Mouse (Mus musculus): ENCODE results near the gene Upk3b. TPM values are rescaled to one million over a fixed set of nuclear protein-coding genes. Genes with fewer than 3 reads are reported as not detected.
"Not testable (repeated sequence)": the region's sequence is repeated elsewhere in the genome, so short reads cannot be mapped to it uniquely, and the experiment has no call there.

Gene Upk3b
- polyA plus RNA-seq, 1 experiment from 2014 or later = 34.0 TPM

DNA sequence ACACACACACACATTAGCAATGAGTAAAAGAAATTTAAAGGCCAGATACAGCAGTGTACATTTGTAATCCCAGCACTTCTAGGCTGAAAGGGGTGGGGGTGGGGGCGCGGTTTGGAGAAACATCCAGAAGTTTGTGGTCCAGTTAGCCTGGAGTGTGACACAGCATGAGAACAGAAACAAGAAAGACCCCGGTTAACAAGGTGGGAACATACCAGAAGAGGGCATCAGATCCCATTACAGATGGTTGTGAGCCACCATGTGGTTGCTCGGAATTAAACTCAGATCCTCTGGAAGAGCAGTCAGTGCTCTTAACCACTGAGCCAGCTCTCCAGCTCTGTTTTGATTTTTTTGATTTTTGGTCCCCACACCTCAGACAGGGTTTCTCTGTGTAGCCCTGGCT lies 17.8 kb downstream of the Upk3b start:
- Histone ChIP-seq H3K36me3 (ENCODE audit: control insufficient read depth, insufficient read depth, low read length) (no peaks in the 10 kb centered on the region), H3K9ac (ENCODE audit: low read length) (no peak overlapping the region), H3K27ac (ENCODE audit: low read length) (0 out of 2 replicates have a peak overlapping the region, but pooled peaks have one; percentile 8), H3K9me3 (replicated peaks; ENCODE audit: control insufficient read depth, low read length) (no peaks in the 10 kb centered on the region), H3K4me3 (replicated peaks; ENCODE audit: low read length) (no peak overlapping the region), H3K27me3 (ENCODE audit: control insufficient read depth, insufficient read depth, low read length) (no peaks in the 10 kb centered on the region), H3K4me1 (ENCODE audit: control insufficient read depth, insufficient read depth, low read length) (peaks cover 16% of the 10 kb centered on the region), H3K4me2 (ENCODE audit: low read depth, low read length) (no peak overlapping the region)
- 42% methylated on average over 4 of the region's 4 CpGs for WGBS
- no peak for ATAC-seq (ENCODE audit: insufficient read depth, low FRiP score)

- ATAC-seq (ENCODE audit: insufficient read depth, low FRiP score) = peak; percentile 52
- peak overlapping the region; percentile 33 for H3K4me2 ChIP-seq (ENCODE audit: low read depth, low read length)
These were observed 18.8 kb downstream of the Upk3b start for GRCm38 (mm10) chr5:136057085-136057484.

GRCm38 (mm10) chr5:136061567-136061966 lies 23.3 kb downstream of the Upk3b start:
- H3K4me3 ChIP-seq (replicated peaks; ENCODE audit: low read length) = no peak overlapping the region
- peak overlapping the region; percentile 42; the same call in 1 of the 2 replicates for H3K9ac ChIP-seq (ENCODE audit: low read length)
- 9% methylated on average over 12 of the region's 12 CpGs for WGBS
- H3K36me3 ChIP-seq (ENCODE audit: control insufficient read depth, insufficient read depth, low read length) = no peaks in the 10 kb centered on the region
- H3K27me3 ChIP-seq (ENCODE audit: control insufficient read depth, insufficient read depth, low read length) = no peaks in the 10 kb centered on the region
- H3K9me3 ChIP-seq (replicated peaks; ENCODE audit: control insufficient read depth, low read length) = no peaks in the 10 kb centered on the region
- no peak for ATAC-seq (ENCODE audit: insufficient read depth, low FRiP score)
- 0 out of 2 replicates have a peak, but pooled peaks cover 4% of the 10 kb centered on the region for H3K4me1 ChIP-seq (ENCODE audit: control insufficient read depth, insufficient read depth, low read length)
- H3K4me2 ChIP-seq (ENCODE audit: low read depth, low read length) = no peak overlapping the region
- no peak overlapping the region for H3K27ac ChIP-seq (ENCODE audit: low read length)

More at GRCm38 (mm10) chr5:136057085-136057484, 18.8 kb downstream of the Upk3b start:
- WGBS = 17% methylated on average over 8 of the region's 8 CpGs
- Histone ChIP-seq H3K36me3 (ENCODE audit: control insufficient read depth, insufficient read depth, low read length) (no peaks in the 10 kb centered on the region), H3K9ac (ENCODE audit: low read length) (peak overlapping the region; percentile 32; the same call in 1 of the 2 replicates), H3K27me3 (ENCODE audit: control insufficient read depth, insufficient read depth, low read length) (no peaks in the 10 kb centered on the region), H3K27ac (ENCODE audit: low read length) (peak overlapping the region; percentile 57; the same call in 1 of the 2 replicates), H3K4me3 (replicated peaks; ENCODE audit: low read length) (peak overlapping the region; percentile 25), H3K4me1 (ENCODE audit: control insufficient read depth, insufficient read depth, low read length) (peaks cover 6% of the 10 kb centered on the region), H3K9me3 (replicated peaks; ENCODE audit: control insufficient read depth, low read length) (no peaks in the 10 kb centered on the region)

DNA sequence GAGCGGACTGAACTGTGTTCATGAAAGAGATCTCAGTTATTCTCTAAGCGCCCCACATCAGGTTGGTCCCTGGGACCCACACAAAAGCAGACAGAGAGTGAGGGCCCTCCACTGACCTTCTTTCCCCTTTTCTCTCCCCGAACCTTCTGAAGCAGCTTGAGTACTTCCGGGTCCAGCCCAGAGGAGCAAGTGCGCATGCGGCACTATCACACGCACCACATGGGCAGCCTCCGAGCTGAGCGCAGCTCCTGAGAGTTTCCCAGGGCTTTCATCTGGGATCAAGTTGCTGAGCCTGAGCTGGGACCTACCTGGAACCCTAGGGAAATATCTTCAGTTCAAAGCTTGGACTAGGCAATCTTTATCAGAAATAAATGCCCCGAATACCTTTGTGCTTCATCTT lies 25.6 kb downstream of the Upk3b start:
- Histone ChIP-seq H3K4me1 (ENCODE audit: control insufficient read depth, insufficient read depth, low read length) (no peaks in the 10 kb centered on the region), H3K9me3 (replicated peaks; ENCODE audit: control insufficient read depth, low read length) (no peaks in the 10 kb centered on the region), H3K36me3 (ENCODE audit: control insufficient read depth, insufficient read depth, low read length) (no peaks in the 10 kb centered on the region), H3K4me2 (ENCODE audit: low read depth, low read length) (no peak overlapping the region), H3K4me3 (replicated peaks; ENCODE audit: low read length) (no peak overlapping the region), H3K27ac (ENCODE audit: low read length) (no peak overlapping the region), H3K27me3 (ENCODE audit: control insufficient read depth, insufficient read depth, low read length) (no peaks in the 10 kb centered on the region), H3K9ac (ENCODE audit: low read length) (no peak overlapping the region)
- ATAC-seq (ENCODE audit: insufficient read depth, low FRiP score) = no peak
- WGBS = 88% methylated on average over 10 of the region's 10 CpGs

GRCm38 (mm10) chr5:136066404-136067148 lies 28.3 kb downstream of the Upk3b start:
- WGBS = 61% methylated on average over 11 of the region's 11 CpGs

GRCm38 (mm10) chr5:136069411-136069810 lies 31.1 kb downstream of the Upk3b start:
- no peaks in the 10 kb centered on the region for H3K27me3 ChIP-seq (ENCODE audit: control insufficient read depth, insufficient read depth, low read length)
- H3K4me2 ChIP-seq (ENCODE audit: low read depth, low read length) = no peak overlapping the region
- 67% methylated on average over 2 of the region's 2 CpGs for WGBS
- no peaks in the 10 kb centered on the region for H3K4me1 ChIP-seq (ENCODE audit: control insufficient read depth, insufficient read depth, low read length)
- no peak overlapping the region for H3K27ac ChIP-seq (ENCODE audit: low read length)
- H3K9me3 ChIP-seq (replicated peaks; ENCODE audit: control insufficient read depth, low read length) = no peaks in the 10 kb centered on the region
- no peak for ATAC-seq (ENCODE audit: insufficient read depth, low FRiP score)
- H3K36me3 ChIP-seq (ENCODE audit: control insufficient read depth, insufficient read depth, low read length) = no peaks in the 10 kb centered on the region
- no peak overlapping the region for H3K9ac ChIP-seq (ENCODE audit: low read length)
- H3K4me3 ChIP-seq (replicated peaks; ENCODE audit: low read length) = no peak overlapping the region

More at GRCm38 (mm10) chr5:136066404-136067148, 28.3 kb downstream of the Upk3b start:
- not testable (repeated sequence) for H3K4me3 ChIP-seq (replicated peaks; ENCODE audit: low read length); H3K4me1 ChIP-seq (ENCODE audit: control insufficient read depth, insufficient read depth, low read length); H3K27me3 ChIP-seq (ENCODE audit: control insufficient read depth, insufficient read depth, low read length); H3K4me2 ChIP-seq (ENCODE audit: low read depth, low read length); H3K27ac ChIP-seq (ENCODE audit: low read length); H3K9me3 ChIP-seq (replicated peaks; ENCODE audit: control insufficient read depth, low read length); H3K36me3 ChIP-seq (ENCODE audit: control insufficient read depth, insufficient read depth, low read length); H3K9ac ChIP-seq (ENCODE audit: low read length)
- ATAC-seq (ENCODE audit: insufficient read depth, low FRiP score) = 0 out of 2 replicates have a peak, but pooled peaks have one; percentile 35

GRCm38 (mm10) chr5:136073051-136073450 lies 34.8 kb downstream of the Upk3b start:
- no peak for ATAC-seq (ENCODE audit: insufficient read depth, low FRiP score)
- Histone ChIP-seq H3K4me3 (replicated peaks; ENCODE audit: low read length) (no peak overlapping the region), H3K36me3 (ENCODE audit: control insufficient read depth, insufficient read depth, low read length) (no peaks in the 10 kb centered on the region), H3K9me3 (replicated peaks; ENCODE audit: control insufficient read depth, low read length) (no peaks in the 10 kb centered on the region), H3K4me2 (ENCODE audit: low read depth, low read length) (no peak overlapping the region), H3K4me1 (ENCODE audit: control insufficient read depth, insufficient read depth, low read length) (no peaks in the 10 kb centered on the region), H3K9ac (ENCODE audit: low read length) (no peak overlapping the region), H3K27ac (ENCODE audit: low read length) (no peak overlapping the region), H3K27me3 (ENCODE audit: control insufficient read depth, insufficient read depth, low read length) (no peaks in the 10 kb centered on the region)
- WGBS = 54% methylated on average over 6 of the region's 6 CpGs

DNA sequence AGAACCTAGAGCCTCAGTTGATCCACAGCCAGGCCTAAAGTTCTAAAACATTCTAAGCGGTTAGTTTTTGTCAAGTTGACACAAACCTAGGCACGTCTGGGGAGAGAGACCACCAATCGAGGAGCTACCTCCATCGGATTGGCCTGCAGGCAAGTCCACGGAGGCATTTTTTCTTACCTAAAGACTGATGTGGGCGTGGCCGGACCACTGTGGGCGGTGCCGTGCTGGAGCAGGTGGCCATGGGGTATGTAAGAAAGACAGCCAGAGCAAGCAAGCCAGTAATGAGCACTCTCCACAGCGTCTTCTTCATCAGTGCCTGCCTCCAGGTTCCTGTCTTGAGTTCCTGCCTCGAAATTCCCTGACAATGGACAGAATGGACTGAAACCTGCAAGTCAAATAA lies 35.2 kb downstream of the Upk3b start:
- H3K9ac ChIP-seq (ENCODE audit: low read length) = no peak overlapping the region
- H3K27ac ChIP-seq (ENCODE audit: low read length) = no peak overlapping the region
- no peak for ATAC-seq (ENCODE audit: insufficient read depth, low FRiP score)
- H3K4me3 ChIP-seq (replicated peaks; ENCODE audit: low read length) = no peak overlapping the region
- no peaks in the 10 kb centered on the region for H3K4me1 ChIP-seq (ENCODE audit: control insufficient read depth, insufficient read depth, low read length)
- no peaks in the 10 kb centered on the region for H3K9me3 ChIP-seq (replicated peaks; ENCODE audit: control insufficient read depth, low read length)
- H3K36me3 ChIP-seq (ENCODE audit: control insufficient read depth, insufficient read depth, low read length) = no peaks in the 10 kb centered on the region
- no peaks in the 10 kb centered on the region for H3K27me3 ChIP-seq (ENCODE audit: control insufficient read depth, insufficient read depth, low read length)
- WGBS = 64% methylated on average over 11 of the region's 11 CpGs
- no peak overlapping the region for H3K4me2 ChIP-seq (ENCODE audit: low read depth, low read length)

DNA sequence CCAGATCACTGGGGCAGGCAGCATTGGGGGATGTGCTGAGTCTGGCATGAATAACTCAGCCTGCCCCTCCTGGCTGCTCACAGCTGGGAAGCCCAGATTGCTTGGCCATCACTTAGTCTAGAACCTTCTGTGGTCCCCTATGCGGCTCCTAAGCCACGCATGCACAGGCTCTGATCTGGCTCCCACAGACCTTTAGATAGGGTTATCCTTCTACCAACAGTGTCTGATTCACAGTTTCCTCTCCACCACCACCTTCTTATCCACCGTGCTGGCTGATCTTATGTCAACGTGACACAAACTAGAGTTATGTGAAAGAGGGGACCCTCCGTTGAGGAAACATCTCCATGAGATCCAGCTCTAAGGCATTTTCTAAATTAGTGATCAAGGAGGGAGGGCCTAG lies 36.8 kb downstream of the Upk3b start:
- Histone ChIP-seq H3K36me3 (ENCODE audit: control insufficient read depth, insufficient read depth, low read length) (no peaks in the 10 kb centered on the region), H3K4me1 (ENCODE audit: control insufficient read depth, insufficient read depth, low read length) (no peaks in the 10 kb centered on the region), H3K9me3 (replicated peaks; ENCODE audit: control insufficient read depth, low read length) (no peaks in the 10 kb centered on the region), H3K9ac (ENCODE audit: low read length) (no peak overlapping the region), H3K4me2 (ENCODE audit: low read depth, low read length) (no peak overlapping the region), H3K4me3 (replicated peaks; ENCODE audit: low read length) (no peak overlapping the region), H3K27ac (ENCODE audit: low read length) (no peak overlapping the region), H3K27me3 (ENCODE audit: control insufficient read depth, insufficient read depth, low read length) (no peaks in the 10 kb centered on the region)
- WGBS = 81% methylated on average over 5 of the region's 5 CpGs
- no peak for ATAC-seq (ENCODE audit: insufficient read depth, low FRiP score)
